Mouse (Mus musculus): ENCODE results near the gene Slc25a10. TPM values are rescaled to one million over a fixed set of nuclear protein-coding genes. Genes with fewer than 3 reads are reported as not detected.

The Slc25a10 gene
- polyA plus RNA-seq, 1 experiment: 416 TPM

- Histone ChIP-seq H3K4me3 (ENCODE audit: low read depth, low read length) (no peak within 1 kb of the TSS), H3K27ac (ENCODE audit: insufficient read depth, low read depth, low read length) (no peak within 1 kb of the TSS), H3K27me3 (ENCODE audit: control insufficient read depth, insufficient read depth, low read length) (no peaks in the 10 kb centered on the region), H3K4me1 (ENCODE audit: control insufficient read depth, insufficient read depth, insufficient read length, low read length) (peaks cover 6% of the 10 kb centered on the region; the same call in 1 of the 2 replicates), H3K36me3 (ENCODE audit: control insufficient read depth, insufficient read depth, low read length) (no peaks in the 10 kb centered on the region; the same call in 1 of the 2 replicates)
- 90% methylated on average over 4 of the region's 4 CpGs for WGBS
- TF ChIP-seq POLR2A (IDR thresholded peaks at IDR 0.05; ENCODE audit: low read depth, low read length) (no peak), CTCF (IDR thresholded peaks at IDR 0.05; ENCODE audit: extremely low read depth, insufficient read length, insufficient replicate concordance, low read depth, low read length) (no peak)
Observed at GRCm38 (mm10) chr11:120453306-120453705, 38.3 kb upstream of the Slc25a10 start, which contains the start of gene Pde6g. Pde6g (minus strand) TSS chr11:120453500.

- TF ChIP-seq CTCF (IDR thresholded peaks at IDR 0.05; ENCODE audit: extremely low read depth, insufficient read length, insufficient replicate concordance, low read depth, low read length): no peak
- H3K4me3 ChIP-seq (ENCODE audit: low read depth, low read length): no peak overlapping the region
- no peaks in the 10 kb centered on the region; the same call in 1 of the 2 replicates for H3K36me3 ChIP-seq (ENCODE audit: control insufficient read depth, insufficient read depth, low read length)
- no peaks in the 10 kb centered on the region for H3K27me3 ChIP-seq (ENCODE audit: control insufficient read depth, insufficient read depth, low read length)
- peaks cover 7% of the 10 kb centered on the region; the same call in 1 of the 2 replicates for H3K4me1 ChIP-seq (ENCODE audit: control insufficient read depth, insufficient read depth, insufficient read length, low read length)
- 98% methylated on average over 4 of the region's 4 CpGs for WGBS
- H3K27ac ChIP-seq (ENCODE audit: insufficient read depth, low read depth, low read length): no peak overlapping the region
Observed at GRCm38 (mm10) chr11:120454965-120455364, 36.7 kb upstream of the Slc25a10 start.

GRCm38 (mm10) chr11:120455413-120455812 is 36.2 kb upstream of the Slc25a10 start:
- Histone ChIP-seq H3K36me3 (ENCODE audit: control insufficient read depth, insufficient read depth, low read length) (no peaks in the 10 kb centered on the region; the same call in 1 of the 2 replicates), H3K4me1 (ENCODE audit: control insufficient read depth, insufficient read depth, insufficient read length, low read length) (peaks cover 7% of the 10 kb centered on the region; the same call in 1 of the 2 replicates), H3K27me3 (ENCODE audit: control insufficient read depth, insufficient read depth, low read length) (no peaks in the 10 kb centered on the region), H3K27ac (ENCODE audit: insufficient read depth, low read depth, low read length) (no peak overlapping the region), H3K4me3 (ENCODE audit: low read depth, low read length) (no peak overlapping the region)
- WGBS: 87% methylated on average over 7 of the region's 7 CpGs
- TF ChIP-seq CTCF (IDR thresholded peaks at IDR 0.05; ENCODE audit: extremely low read depth, insufficient read length, insufficient replicate concordance, low read depth, low read length) (no peak), POLR2A (IDR thresholded peaks at IDR 0.05; ENCODE audit: low read depth, low read length) (no peak)

- Histone ChIP-seq H3K27ac (ENCODE audit: insufficient read depth, low read depth, low read length) (peak overlapping the region; percentile 65), H3K27me3 (ENCODE audit: control insufficient read depth, insufficient read depth, low read length) (no peaks in the 10 kb centered on the region), H3K4me1 (ENCODE audit: control insufficient read depth, insufficient read depth, insufficient read length, low read length) (peaks cover 7% of the 10 kb centered on the region; the same call in 1 of the 2 replicates), H3K4me3 (ENCODE audit: low read depth, low read length) (peak overlapping the region; percentile 83), H3K36me3 (ENCODE audit: control insufficient read depth, insufficient read depth, low read length) (peaks cover 10% of the 10 kb centered on the region; the same call in 1 of the 2 replicates)
- no peak for TF ChIP-seq CTCF (IDR thresholded peaks at IDR 0.05; ENCODE audit: extremely low read depth, insufficient read length, insufficient replicate concordance, low read depth, low read length)
- no peak for TF ChIP-seq POLR2A (IDR thresholded peaks at IDR 0.05; ENCODE audit: low read depth, low read length)
- WGBS: 7% methylated on average over 14 of the region's 14 CpGs
Observed at GRCm38 (mm10) chr11:120457370-120457769, 34.3 kb upstream of the Slc25a10 start.

- TF ChIP-seq CTCF (IDR thresholded peaks at IDR 0.05; ENCODE audit: extremely low read depth, insufficient read length, insufficient replicate concordance, low read depth, low read length) (no peak), POLR2A (IDR thresholded peaks at IDR 0.05; ENCODE audit: low read depth, low read length) (peak; percentile 76)
- H3K4me1 ChIP-seq (ENCODE audit: control insufficient read depth, insufficient read depth, insufficient read length, low read length): peaks cover 7% of the 10 kb centered on the region; the same call in 1 of the 2 replicates
- WGBS: 3% methylated on average over 62 of the region's 62 CpGs
- H3K4me3 ChIP-seq (ENCODE audit: low read depth, low read length): peak within 1 kb of the TSS; percentile 83
- H3K27me3 ChIP-seq (ENCODE audit: control insufficient read depth, insufficient read depth, low read length): no peaks in the 10 kb centered on the region
- peak within 1 kb of the TSS; percentile 65 for H3K27ac ChIP-seq (ENCODE audit: insufficient read depth, low read depth, low read length)
- peaks cover 13% of the 10 kb centered on the region for H3K36me3 ChIP-seq (ENCODE audit: control insufficient read depth, insufficient read depth, low read length)
Observed at GRCm38 (mm10) chr11:120457772-120458751, 33.6 kb upstream of the Slc25a10 start, which contains the start of the genes Oxld1 and Ccdc137. Oxld1 (minus strand) TSS chr11:120458068. Ccdc137 (plus strand) TSS chr11:120458115.

GRCm38 (mm10) chr11:120458847-120459597 is 32.6 kb upstream of the Slc25a10 start:
- peaks cover 13% of the 10 kb centered on the region for H3K36me3 ChIP-seq (ENCODE audit: control insufficient read depth, insufficient read depth, low read length)
- peaks cover 7% of the 10 kb centered on the region; the same call in 1 of the 2 replicates for H3K4me1 ChIP-seq (ENCODE audit: control insufficient read depth, insufficient read depth, insufficient read length, low read length)
- TF ChIP-seq CTCF (IDR thresholded peaks at IDR 0.05; ENCODE audit: extremely low read depth, insufficient read length, insufficient replicate concordance, low read depth, low read length): peak; percentile 18; the same call in 1 of the 2 replicates
- no peak for TF ChIP-seq POLR2A (IDR thresholded peaks at IDR 0.05; ENCODE audit: low read depth, low read length)
- H3K27me3 ChIP-seq (ENCODE audit: control insufficient read depth, insufficient read depth, low read length): no peaks in the 10 kb centered on the region
- H3K27ac ChIP-seq (ENCODE audit: insufficient read depth, low read depth, low read length): no peak overlapping the region
- H3K4me3 ChIP-seq (ENCODE audit: low read depth, low read length): peak overlapping the region; percentile 83
- WGBS: 42% methylated on average over 6 of the region's 6 CpGs

Data from small intestine, adult 2 months (tissue).